Mouse (Mus musculus): ENCODE measurements around the gene Myo1h.

DNA sequence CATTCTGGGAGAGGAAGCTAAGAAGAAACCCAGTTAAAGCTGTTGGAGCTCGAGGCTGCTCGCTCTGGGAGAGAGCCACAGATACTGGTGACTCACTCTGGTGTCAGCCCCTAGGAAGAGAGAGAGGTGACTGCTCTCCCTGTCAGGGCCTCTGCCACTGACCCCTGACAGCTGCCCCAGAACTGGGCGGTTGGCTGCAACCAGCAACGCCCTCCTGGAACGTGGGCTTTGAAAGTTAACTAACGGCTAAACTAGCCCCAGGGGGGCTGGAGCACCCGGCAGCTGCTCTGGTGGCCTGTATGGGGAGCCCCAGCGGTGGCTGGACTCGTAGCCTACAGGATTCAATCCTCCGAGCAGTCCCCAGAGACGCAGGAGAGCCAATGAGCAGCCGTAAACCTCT lies 19.0 kb upstream of the Myo1h start:
- TF ChIP-seq CTCF (IDR thresholded peaks at IDR 0.05; ENCODE audit: low read depth) (no peak), EP300 (IDR thresholded peaks at IDR 0.05; ENCODE audit: low read depth) (no peak)
